Mouse (Mus musculus) activated CD4-positive, CD25-positive, alpha-beta regulatory T cell, adult 4 months (primary cell): ENCODE results near the gene Chmp2b. TPM values are rescaled to one million over a fixed set of nuclear protein-coding genes. Genes with fewer than 3 reads are reported as not detected.

Experiments
- ATAC-seq: one replicate; pipeline ENCODE4 v1.8.0; 2017
- polyA plus RNA-seq, 2 experiments: library from polyadenylated mRNA; unstranded; fragments of 100-300 nt; shearing (Covaris generic); gene quantifications; one replicate each; pipeline ENCODE4 v1.2.1; 2017

The Chmp2b gene
- polyA plus RNA-seq, 2 experiments from 2014 or later = 22.0 to 27.7 TPM

DNA sequence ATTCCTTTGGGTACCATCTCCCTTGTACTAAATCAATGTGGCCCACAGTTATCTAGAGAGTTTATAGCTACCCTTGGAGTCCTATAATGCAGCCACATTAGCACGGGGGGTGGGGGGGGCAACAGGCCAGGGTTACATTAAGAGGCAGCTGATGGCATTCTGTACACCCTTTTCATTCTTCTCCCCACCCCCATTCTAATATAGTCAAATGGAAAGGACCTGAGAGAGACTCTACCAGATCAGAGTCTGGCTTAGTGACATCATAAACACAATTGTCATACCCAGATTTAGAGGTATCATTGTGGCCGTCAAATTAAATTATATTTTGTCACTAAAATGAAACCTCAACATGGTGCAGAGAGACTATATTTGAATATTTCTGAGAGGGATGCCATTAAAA, 36.5 kb downstream of the Chmp2b start:
- no peak for ATAC-seq

DNA sequence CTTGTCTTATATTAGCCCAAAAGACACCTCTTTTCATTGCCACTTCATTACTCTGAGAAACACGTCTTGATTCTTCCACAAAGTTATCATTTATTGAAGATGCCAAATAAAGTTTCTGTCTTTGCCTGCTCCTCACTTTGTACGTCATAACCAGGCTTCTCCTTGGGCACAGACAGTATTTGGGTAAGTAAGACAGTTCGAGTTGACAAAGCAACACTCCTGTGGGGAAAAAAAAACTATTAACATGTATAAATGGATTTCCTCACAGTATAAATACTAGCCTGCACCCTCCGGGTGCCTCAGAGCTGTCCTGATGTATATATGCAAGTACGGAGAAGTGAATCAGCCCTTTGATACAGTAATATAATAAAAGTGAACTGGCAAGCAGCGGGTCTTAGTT, 42.3 kb downstream of the Chmp2b start, which contains the start of gene Pou1f1:
Pou1f1 (plus strand) TSS at position 301 of the 400 bp plus-strand sequence.
- no peak for ATAC-seq

DNA sequence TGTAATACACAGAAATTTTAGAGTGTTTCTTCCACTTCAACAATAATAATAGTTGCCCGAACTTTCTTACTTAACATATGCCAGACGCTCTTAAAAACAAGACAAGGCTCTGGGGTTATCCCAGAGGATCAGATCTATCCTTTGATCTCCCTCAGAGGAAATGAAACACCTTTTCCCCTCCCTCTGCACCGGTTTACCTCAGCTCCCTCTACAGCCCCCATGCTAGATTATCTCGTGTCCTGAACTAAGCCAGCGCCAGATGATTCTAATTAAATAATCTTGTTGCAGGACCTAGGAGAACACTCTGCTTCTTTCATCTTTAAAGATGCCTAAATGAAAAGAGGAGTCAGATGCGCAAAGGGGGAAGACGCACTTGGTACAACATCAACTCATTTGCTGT, 48.3 kb downstream of the Chmp2b start:
- no peak for ATAC-seq

DNA sequence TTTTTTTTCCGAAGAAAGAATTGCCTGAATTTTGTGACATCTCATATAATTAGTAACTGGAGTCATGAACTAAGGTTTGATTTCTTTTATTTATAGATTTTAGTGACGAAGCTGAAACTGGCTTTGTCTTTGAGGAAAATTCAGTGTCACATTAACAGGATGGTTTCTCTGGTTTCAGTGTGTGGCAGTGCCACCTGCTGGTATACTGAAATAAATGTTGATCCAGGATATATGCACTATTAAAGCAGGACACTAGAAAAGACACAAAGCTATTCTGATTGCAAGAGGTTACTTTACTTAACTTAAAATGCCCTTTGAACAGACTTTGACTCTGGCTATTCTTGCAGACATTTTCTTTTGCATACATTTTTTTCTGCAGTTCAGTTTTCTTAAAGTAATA, 65.5 kb downstream of the Chmp2b start:
- ATAC-seq = peak; percentile 49

DNA sequence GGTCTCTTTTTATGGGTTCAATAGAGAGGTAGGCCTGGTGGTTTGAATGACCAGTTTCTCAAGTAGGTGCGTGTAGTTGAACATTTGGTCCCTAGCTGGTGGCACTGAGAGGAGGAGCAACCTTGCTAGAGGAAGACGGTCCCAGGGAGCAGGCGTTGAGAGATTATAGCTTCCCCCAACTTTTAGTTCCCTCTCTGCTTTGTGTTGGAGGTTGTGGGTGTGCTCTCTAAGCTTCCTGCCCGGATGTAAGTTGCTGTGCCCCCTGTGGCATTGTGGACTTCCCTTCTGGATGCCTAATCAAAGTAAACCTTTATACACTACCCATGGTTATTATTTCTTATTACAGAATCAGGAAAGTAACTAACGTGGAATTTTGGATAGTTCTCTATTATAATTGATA, 66.5 kb downstream of the Chmp2b start:
- no peak for ATAC-seq

Other genes with a start within 250 kb of the Chmp2b start
- gene Pou1f1, start 42.2 kb downstream of the Chmp2b start, polyA plus RNA-seq = under 1 TPM; 0.16 to 0.20 TPM